Mouse (Mus musculus) intestine, postnatal 0 days (tissue): ENCODE data around the gene Zxdc. TPM values are rescaled to one million over a fixed set of nuclear protein-coding genes. Genes with fewer than 3 reads are reported as not detected.

ENCODE experiments used
- ATAC-seq: fragments of 200-750 bp; cut with Nextera tagmentation; 2 replicates; pipeline ENCODE4 v1.8.0; 2017; ENCODE audit warnings: mild to moderate bottlenecking, moderate TSS enrichment, moderate library complexity
- H3K27ac ChIP-seq: fragments of 300-500 bp; sonication (generic); 2 replicates; pipeline ENCODE4 v1.5.1; 2014; ENCODE audit warnings: mild to moderate bottlenecking, low read depth, low read length, moderate library complexity
- H3K27me3 ChIP-seq: fragments of 300-500 bp; sonication (generic); replicated peaks from 2 replicates; pipeline ENCODE4 v1.6.1; 2014; ENCODE audit warnings: low read length, mixed read lengths; ENCODE audit not compliant: control insufficient read depth, insufficient read depth
- H3K36me3 ChIP-seq: fragments of 300-500 bp; sonication (generic); 2 replicates; pipeline ENCODE4 v1.6.1; 2014; ENCODE audit warnings: mild to moderate bottlenecking, moderate library complexity; ENCODE audit not compliant: control insufficient read depth, insufficient read depth
- H3K4me1 ChIP-seq: fragments of 300-500 bp; sonication (generic); replicated peaks from 2 replicates; pipeline ENCODE4 v1.6.1; 2014; ENCODE audit warnings: antibody characterized with exemption, low read length, mixed read lengths; ENCODE audit not compliant: control insufficient read depth, insufficient read depth
- H3K4me2 ChIP-seq: fragments of 300-500 bp; sonication (generic); replicated peaks from 2 replicates; pipeline ENCODE4 v1.6.1; 2014; ENCODE audit warnings: low read depth, mild to moderate bottlenecking, moderate library complexity
- H3K4me3 ChIP-seq: fragments of 300-500 bp; sonication (generic); 2 replicates; pipeline ENCODE4 v1.5.1; 2014; ENCODE audit warnings: low read depth, low read length
- H3K9ac ChIP-seq: fragments of 300-500 bp; sonication (generic); 2 replicates; pipeline ENCODE4 v1.6.1; 2014; ENCODE audit warnings: mild to moderate bottlenecking, low read depth, low read length
- H3K9me3 ChIP-seq: fragments of 300-500 bp; sonication (generic); 2 replicates; pipeline ENCODE4 v1.6.1; 2016; ENCODE audit warnings: mixed run types; ENCODE audit not compliant: control insufficient read depth
- CTCF ChIP-seq: sonication (generic); IDR thresholded peaks from 2 replicates; pipeline ENCODE4 v1.5.1; 2016; ENCODE audit warnings: low read depth, mild to moderate bottlenecking, control low read depth, antibody characterized with exemption, moderate library complexity
- WGBS: fragments of 180-500 bp; shearing (Covaris S2); extraction: QIAGEN DNeasy Blood & Tissue Kit; methylation state at CpG from one replicate; pipeline ENCODE4 v1.1.7; 2014; 5-methylcytosine and 5-hydroxymethylcytosine counted together
- polyA plus RNA-seq: library from polyadenylated mRNA; unstranded; fragments of >200 nt; fragmentation: Nextera tagmentation; extraction: Ambion mirVana; gene quantifications from 2 replicates; pipeline ENCODE4 v1.2.1, GENCODE M21; 2015

The Zxdc gene
- polyA plus RNA-seq, 1 experiment from 2014 or later: 5.3 TPM

DNA sequence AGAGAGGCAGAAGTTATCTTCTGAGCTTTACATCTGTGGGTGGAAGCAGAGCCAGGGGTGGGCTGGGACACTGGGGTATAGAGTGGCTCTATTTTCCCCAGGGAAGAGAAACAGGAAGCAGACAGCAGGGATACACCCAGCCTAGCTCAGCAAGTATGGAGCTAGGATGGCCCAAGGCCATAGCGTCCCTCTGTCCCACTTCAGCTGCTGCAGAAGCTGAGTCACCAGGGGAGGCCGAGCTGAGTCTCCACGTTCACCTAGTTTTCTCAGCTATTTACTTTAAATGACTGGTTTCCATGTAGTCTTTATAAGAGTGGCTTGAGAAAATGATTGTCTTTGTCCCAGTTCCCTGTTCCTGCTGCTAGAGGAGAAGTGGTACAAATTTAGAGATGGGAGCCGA is 20.8 kb upstream of the Zxdc start:
- WGBS: 65% methylated on average over 4 of the region's 4 CpGs
- Histone ChIP-seq H3K9ac (no peak overlapping the region), H3K4me3 (no peak overlapping the region), H3K27ac (no peak overlapping the region), H3K4me2 (no peak overlapping the region), H3K36me3 (no peaks in the 10 kb centered on the region), H3K4me1 (no peaks in the 10 kb centered on the region), H3K27me3 (no peaks in the 10 kb centered on the region), H3K9me3 (no peaks in the 10 kb centered on the region)
- ATAC-seq: no peak
- no peak for TF ChIP-seq CTCF

DNA sequence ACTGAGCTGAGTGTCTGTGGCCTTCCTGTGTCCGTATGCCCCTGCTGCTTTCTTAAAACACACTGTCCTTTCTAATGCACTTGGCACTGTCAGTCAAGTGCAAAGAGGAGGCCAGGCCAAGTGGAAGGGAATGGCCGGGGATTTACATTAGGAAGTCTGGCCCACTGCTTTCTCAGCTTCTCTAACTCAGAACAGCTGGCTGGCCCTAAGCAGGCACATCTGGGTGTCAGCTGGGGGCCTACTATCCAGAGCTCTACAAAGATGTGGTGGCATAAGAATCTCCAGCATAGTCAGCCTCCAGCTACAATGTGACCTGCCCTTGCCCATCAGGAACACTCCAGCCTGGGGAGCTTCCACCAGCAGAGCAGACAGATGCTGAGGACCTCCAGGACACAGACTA is 19.3 kb upstream of the Zxdc start:
- no peaks in the 10 kb centered on the region for H3K9me3 ChIP-seq
- no peak overlapping the region for H3K9ac ChIP-seq
- WGBS: 84% methylated on average over 2 of the region's 2 CpGs
- no peak overlapping the region for H3K4me3 ChIP-seq
- no peak for TF ChIP-seq CTCF
- H3K4me1 ChIP-seq: no peaks in the 10 kb centered on the region
- no peak overlapping the region for H3K4me2 ChIP-seq
- no peak for ATAC-seq
- H3K27ac ChIP-seq: no peak overlapping the region
- no peaks in the 10 kb centered on the region for H3K36me3 ChIP-seq
- H3K27me3 ChIP-seq: no peaks in the 10 kb centered on the region

DNA sequence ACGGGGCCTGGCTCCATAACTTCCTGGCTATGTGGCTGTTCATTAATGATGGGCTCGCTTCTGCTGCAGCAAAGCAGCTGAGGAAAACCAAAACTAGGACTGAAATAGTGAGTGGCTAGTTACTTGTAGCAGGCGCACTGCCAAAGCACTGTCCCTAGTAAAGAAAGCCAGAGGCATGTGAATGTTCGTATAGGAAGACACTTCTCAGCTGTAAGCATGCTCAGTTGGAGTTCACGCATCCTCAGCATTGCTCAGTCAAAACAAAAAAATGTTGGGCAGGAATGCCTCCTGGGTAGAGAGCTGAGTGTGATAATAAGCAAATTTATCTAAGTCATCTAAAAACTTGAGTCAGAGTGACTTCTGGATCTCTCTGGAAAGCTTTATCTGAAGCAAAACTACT is 11.2 kb upstream of the Zxdc start:
- H3K4me2 ChIP-seq: no peak overlapping the region
- no peak for ATAC-seq
- H3K4me1 ChIP-seq: peaks cover 9% of the 10 kb centered on the region
- H3K9me3 ChIP-seq: no peaks in the 10 kb centered on the region
- TF ChIP-seq CTCF: no peak
- no peak overlapping the region for H3K9ac ChIP-seq
- WGBS: 70% methylated on average over 5 of the region's 5 CpGs
- H3K27ac ChIP-seq: no peak overlapping the region
- no peaks in the 10 kb centered on the region for H3K36me3 ChIP-seq
- H3K4me3 ChIP-seq: no peak overlapping the region
- no peaks in the 10 kb centered on the region for H3K27me3 ChIP-seq

DNA sequence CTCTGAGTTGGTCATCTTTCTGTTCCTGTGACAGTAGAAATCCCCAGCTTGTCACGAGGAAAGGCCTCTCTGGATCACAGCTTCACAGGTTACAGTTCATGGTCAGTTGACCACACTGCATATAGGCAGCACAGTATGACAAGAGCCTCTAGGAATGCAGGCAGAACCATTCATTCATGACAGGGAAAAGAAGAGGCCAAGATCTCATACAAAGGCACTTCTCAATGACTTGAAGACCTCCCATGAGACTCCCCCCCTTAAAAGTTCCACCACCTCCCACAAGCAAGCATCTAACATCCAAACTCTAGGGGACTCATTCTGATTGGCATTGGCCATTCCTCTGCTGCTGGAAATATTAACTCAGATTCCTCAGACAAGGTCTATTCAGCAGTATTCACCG is 9.8 kb upstream of the Zxdc start:
- H3K27ac ChIP-seq: 0 out of 2 replicates have a peak overlapping the region, but pooled peaks have one; percentile 28
- H3K27me3 ChIP-seq: no peaks in the 10 kb centered on the region

DNA sequence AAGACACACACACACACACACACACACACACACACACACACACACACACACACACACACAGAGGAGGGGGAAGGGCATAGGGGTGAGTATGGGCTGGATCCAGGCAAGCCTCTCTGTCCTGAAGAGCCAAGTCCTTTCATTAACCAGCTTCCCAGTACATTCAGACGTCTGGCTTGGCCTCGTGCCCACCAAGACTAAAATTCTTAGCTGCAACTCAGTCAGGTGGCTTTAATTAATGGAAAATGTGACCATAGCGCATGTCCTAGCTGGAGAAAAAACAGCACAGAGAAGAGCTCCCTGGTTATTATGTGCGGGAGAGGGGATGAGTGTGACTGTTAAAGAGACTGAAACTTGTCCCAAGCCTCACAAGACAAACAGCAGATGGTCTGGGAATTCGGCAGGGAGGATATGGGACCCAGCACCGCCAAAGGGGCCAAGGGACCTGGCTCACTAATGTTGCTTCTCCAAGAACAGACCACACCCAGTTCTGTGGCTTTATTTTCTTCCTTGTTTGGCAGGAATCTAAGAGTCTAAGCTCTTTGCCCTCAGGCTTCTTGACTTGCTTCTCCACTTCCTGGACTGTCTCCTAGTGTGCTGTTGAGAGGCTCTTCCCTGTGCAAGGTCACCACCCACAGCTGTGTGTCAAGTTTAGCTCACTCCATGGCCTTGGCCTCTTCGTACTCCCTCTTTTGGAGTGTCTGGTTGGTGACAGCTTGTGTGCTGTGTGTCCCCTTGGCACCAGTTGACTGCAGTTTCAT is 9.1 kb upstream of the Zxdc start:
- no peak for TF ChIP-seq CTCF
- Histone ChIP-seq H3K36me3 (no peaks in the 10 kb centered on the region), H3K4me1 (peaks cover 9% of the 10 kb centered on the region), H3K27me3 (no peaks in the 10 kb centered on the region), H3K27ac (peak overlapping the region; percentile 28; the same call in 1 of the 2 replicates), H3K9ac (no peak overlapping the region), H3K4me2 (no peak overlapping the region), H3K9me3 (no peaks in the 10 kb centered on the region), H3K4me3 (no peak overlapping the region)
- peak; percentile 88 for ATAC-seq
- 23% methylated on average over 7 of the region's 7 CpGs for WGBS

More for the DNA sequence above, 9.8 kb upstream of the Zxdc start:
- ATAC-seq: no peak
- Histone ChIP-seq H3K9me3 (no peaks in the 10 kb centered on the region), H3K9ac (no peak overlapping the region), H3K36me3 (no peaks in the 10 kb centered on the region), H3K4me2 (no peak overlapping the region), H3K4me3 (no peak overlapping the region), H3K4me1 (peaks cover 9% of the 10 kb centered on the region)
- TF ChIP-seq CTCF: no peak
- 82% methylated on average over 2 of the region's 2 CpGs for WGBS

DNA sequence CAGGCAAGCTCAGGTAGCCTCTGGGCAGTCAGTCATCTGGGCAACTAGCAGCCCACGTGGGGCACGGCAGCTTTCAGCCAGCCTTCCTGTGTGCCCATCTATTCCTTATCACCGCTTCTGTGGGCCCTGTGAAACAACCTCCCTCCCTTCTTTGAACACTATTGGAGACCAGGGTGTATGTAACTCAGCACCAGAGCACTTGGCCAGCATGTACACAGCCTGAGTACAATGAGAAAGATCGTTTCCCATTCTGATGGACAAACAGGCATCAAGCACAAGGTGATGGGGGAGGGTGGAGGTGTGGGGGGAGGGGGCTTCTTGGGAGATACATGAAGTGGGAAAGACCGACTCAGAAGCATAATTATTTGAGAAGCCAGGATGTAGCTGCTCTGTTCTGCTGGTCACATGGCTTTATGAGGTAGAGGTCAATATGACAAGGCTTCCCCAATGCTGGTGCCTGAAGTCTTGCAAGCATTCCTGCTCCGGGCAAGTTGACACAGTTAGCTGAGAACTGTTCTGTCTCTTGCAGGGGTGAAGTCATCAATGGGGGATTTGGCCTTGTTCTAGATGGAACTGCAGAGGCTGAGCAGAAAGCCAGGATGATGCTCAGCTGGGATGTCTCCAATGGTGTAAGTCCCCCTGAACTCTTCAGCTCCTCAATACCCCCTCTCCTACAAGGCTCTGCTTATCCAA is 8.2 kb upstream of the Zxdc start:
- no peak for ATAC-seq
- Histone ChIP-seq H3K4me1 (peaks cover 9% of the 10 kb centered on the region), H3K9me3 (no peaks in the 10 kb centered on the region), H3K27me3 (no peaks in the 10 kb centered on the region), H3K27ac (no peak overlapping the region), H3K9ac (no peak overlapping the region), H3K4me2 (no peak overlapping the region), H3K4me3 (no peak overlapping the region), H3K36me3 (no peaks in the 10 kb centered on the region)
- TF ChIP-seq CTCF: no peak
- WGBS: 85% methylated on average over 6 of the region's 6 CpGs
